Mouse (Mus musculus): ENCODE measurements at regions not wholly inside any gene's neighbourhood (a gene's known extent, or its start where the extent isn't known, plus 50 kb on each side); places are given as distances from the start of the nearest gene placed in this dataset.
A peak's percentile ranks its signal among the peaks of the same experiment; 100 is the strongest.

DNA sequence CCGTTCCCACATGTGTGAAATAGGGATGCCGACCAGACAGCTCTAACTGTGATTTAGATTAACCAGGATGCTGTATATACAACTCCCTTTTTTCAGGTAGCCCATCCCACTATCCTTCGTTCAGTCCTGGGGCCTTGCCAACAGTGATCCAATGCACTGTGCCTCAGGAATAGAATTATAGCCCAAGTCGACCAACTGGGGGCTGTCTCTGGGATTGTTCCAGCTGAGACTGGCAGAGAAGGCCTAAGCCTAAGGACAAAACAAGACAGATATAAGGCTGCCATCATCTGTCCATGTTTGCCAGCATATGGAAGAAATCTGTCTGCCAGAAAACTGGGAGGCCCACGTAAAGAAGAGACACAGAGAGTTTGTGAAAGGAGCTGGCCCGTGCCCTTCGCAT lies 269.9 kb downstream of the H2al1j start:
- Histone ChIP-seq H3K36me3 (replicated peaks) (no peaks in the 10 kb centered on the region), H3K27ac (no peak overlapping the region), H3K27me3 (ENCODE audit: poor library complexity, severe bottlenecking) (peaks cover 90% of the 10 kb centered on the region), H3K4me1 (no peaks in the 10 kb centered on the region), H3K9me3 (no peaks in the 10 kb centered on the region), H3K4me3 (no peak overlapping the region)
- WGBS: 88% methylated on average over 7 of the region's 7 CpGs
- DNase-seq (ENCODE audit: extremely low spot score, low spot score): no peak

DNA sequence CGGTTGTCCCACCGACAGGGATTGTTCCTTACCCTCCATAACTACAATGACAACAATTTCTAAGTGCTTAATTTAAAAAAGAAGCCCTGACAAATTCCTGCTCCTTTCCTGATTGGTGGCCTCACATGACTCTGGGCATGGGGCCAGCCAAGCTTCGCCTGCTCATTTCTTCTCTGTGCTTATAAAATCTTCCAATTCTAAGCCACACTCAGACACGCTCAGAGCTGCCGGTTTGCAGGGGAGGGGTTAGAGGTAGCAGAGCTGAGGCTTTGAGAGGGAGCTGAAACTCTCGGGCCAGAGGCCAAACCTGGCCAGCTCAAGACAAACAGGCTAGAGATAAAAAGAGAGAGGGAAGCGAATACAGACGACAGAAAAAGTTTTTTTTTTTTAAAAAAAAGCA lies 286.6 kb downstream of the H2al1j start:
- Histone ChIP-seq H3K27me3 (ENCODE audit: poor library complexity, severe bottlenecking) (peaks cover 35% of the 10 kb centered on the region), H3K27ac (no peak overlapping the region), H3K9me3 (no peaks in the 10 kb centered on the region), H3K4me1 (no peaks in the 10 kb centered on the region), H3K4me3 (no peak overlapping the region), H3K36me3 (replicated peaks) (no peaks in the 10 kb centered on the region)
- DNase-seq (ENCODE audit: extremely low spot score, low spot score): no peak
- WGBS: 71% methylated on average over 8 of the region's 8 CpGs

GRCm38 (mm10) chrX:11621045-11621763 lies 293.6 kb downstream of the H2al1j start:
- no peaks in the 10 kb centered on the region for H3K9me3 ChIP-seq
- WGBS: 72% methylated on average over 19 of the region's 19 CpGs
- H3K36me3 ChIP-seq (replicated peaks): no peaks in the 10 kb centered on the region
- DNase-seq (ENCODE audit: extremely low spot score, low spot score): no peak
- no peak overlapping the region for H3K4me3 ChIP-seq
- H3K27ac ChIP-seq: peak overlapping the region; percentile 70
- H3K4me1 ChIP-seq: peaks cover 25% of the 10 kb centered on the region
- H3K27me3 ChIP-seq (ENCODE audit: poor library complexity, severe bottlenecking): peaks cover 38% of the 10 kb centered on the region

GRCm38 (mm10) chrX:11626274-11626878 lies 298.8 kb downstream of the H2al1j start:
- DNase-seq (ENCODE audit: extremely low spot score, low spot score): peak; percentile 45
- no peak overlapping the region for H3K4me3 ChIP-seq
- no peaks in the 10 kb centered on the region for H3K9me3 ChIP-seq
- WGBS: 41% methylated on average over 10 of the region's 10 CpGs
- H3K27me3 ChIP-seq (ENCODE audit: poor library complexity, severe bottlenecking): peaks cover 59% of the 10 kb centered on the region
- H3K27ac ChIP-seq: peak overlapping the region; percentile 78
- H3K4me1 ChIP-seq: peaks cover 37% of the 10 kb centered on the region
- H3K36me3 ChIP-seq (replicated peaks): no peaks in the 10 kb centered on the region

GRCm38 (mm10) chrX:11629362-11629761 lies 301.7 kb downstream of the H2al1j start:
- no peaks in the 10 kb centered on the region for H3K36me3 ChIP-seq (replicated peaks)
- H3K27ac ChIP-seq: no peak overlapping the region
- 82% methylated on average over 2 of the region's 2 CpGs for WGBS
- peaks cover 84% of the 10 kb centered on the region for H3K27me3 ChIP-seq (ENCODE audit: poor library complexity, severe bottlenecking)
- H3K4me1 ChIP-seq: peaks cover 35% of the 10 kb centered on the region
- H3K9me3 ChIP-seq: no peaks in the 10 kb centered on the region
- DNase-seq (ENCODE audit: extremely low spot score, low spot score): no peak
- no peak overlapping the region for H3K4me3 ChIP-seq

- H3K36me3 ChIP-seq (replicated peaks): no peaks in the 10 kb centered on the region
- no peaks in the 10 kb centered on the region for H3K9me3 ChIP-seq
- H3K27ac ChIP-seq: no peak overlapping the region
- peaks cover 35% of the 10 kb centered on the region for H3K4me1 ChIP-seq
- no peak overlapping the region for H3K4me3 ChIP-seq
- WGBS: 11% methylated on average over 1 of the region's 1 CpGs
- DNase-seq (ENCODE audit: extremely low spot score, low spot score): no peak
- H3K27me3 ChIP-seq (ENCODE audit: poor library complexity, severe bottlenecking): peaks cover 90% of the 10 kb centered on the region
Measured at GRCm38 (mm10) chrX:11629906-11630305, 302.3 kb downstream of the H2al1j start.

- no peaks in the 10 kb centered on the region for H3K36me3 ChIP-seq (replicated peaks)
- WGBS: 13% methylated on average over 14 of the region's 14 CpGs
- peaks cover 27% of the 10 kb centered on the region for H3K4me1 ChIP-seq
- no peaks in the 10 kb centered on the region for H3K9me3 ChIP-seq
- peak overlapping the region; percentile 34 for H3K4me3 ChIP-seq
- peak; percentile 33 for DNase-seq (ENCODE audit: extremely low spot score, low spot score)
- peaks cover 92% of the 10 kb centered on the region for H3K27me3 ChIP-seq (ENCODE audit: poor library complexity, severe bottlenecking)
- peak overlapping the region; percentile 69 for H3K27ac ChIP-seq
Measured at GRCm38 (mm10) chrX:11631186-11631913, 303.7 kb downstream of the H2al1j start.

DNA sequence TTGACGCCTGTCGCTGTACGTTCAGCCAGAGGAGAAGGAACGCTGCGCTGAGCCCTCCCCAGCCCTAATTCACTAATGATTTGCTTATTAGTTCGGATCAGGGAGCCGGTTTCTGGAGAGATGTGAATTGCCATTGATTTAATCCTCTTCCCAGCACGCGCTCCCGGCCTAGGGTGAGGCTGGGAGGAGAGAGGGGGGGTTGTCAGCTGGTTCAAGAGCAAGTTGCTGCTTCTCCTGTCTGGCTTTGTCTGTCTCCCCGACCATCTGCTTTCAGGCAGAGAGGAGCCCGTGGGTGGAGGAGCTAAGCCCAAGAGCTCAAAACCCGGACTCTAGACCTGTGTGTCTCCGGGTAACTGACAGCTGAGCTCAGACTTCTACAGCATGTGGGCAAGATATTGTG lies 304.4 kb downstream of the H2al1j start:
- peak overlapping the region; percentile 34 for H3K4me3 ChIP-seq
- WGBS: 16% methylated on average over 14 of the region's 14 CpGs
- H3K4me1 ChIP-seq: peaks cover 24% of the 10 kb centered on the region
- no peaks in the 10 kb centered on the region for H3K9me3 ChIP-seq
- no peaks in the 10 kb centered on the region for H3K36me3 ChIP-seq (replicated peaks)
- peaks cover 95% of the 10 kb centered on the region for H3K27me3 ChIP-seq (ENCODE audit: poor library complexity, severe bottlenecking)
- H3K27ac ChIP-seq: peak overlapping the region; percentile 69
- DNase-seq (ENCODE audit: extremely low spot score, low spot score): no peak

GRCm38 (mm10) chrX:11633823-11634222 lies 306.2 kb downstream of the H2al1j start:
- H3K9me3 ChIP-seq: no peaks in the 10 kb centered on the region
- H3K27ac ChIP-seq: no peak overlapping the region
- peaks cover 87% of the 10 kb centered on the region for H3K27me3 ChIP-seq (ENCODE audit: poor library complexity, severe bottlenecking)
- no peaks in the 10 kb centered on the region for H3K36me3 ChIP-seq (replicated peaks)
- DNase-seq (ENCODE audit: extremely low spot score, low spot score): no peak
- 64% methylated on average over 6 of the region's 6 CpGs for WGBS
- H3K4me1 ChIP-seq: peaks cover 32% of the 10 kb centered on the region
- H3K4me3 ChIP-seq: no peak overlapping the region

- DNase-seq (ENCODE audit: extremely low spot score, low spot score): no peak
- Histone ChIP-seq H3K9me3 (peaks cover 3% of the 10 kb centered on the region; the same call in 1 of the 2 replicates), H3K4me3 (no peak overlapping the region), H3K27me3 (ENCODE audit: poor library complexity, severe bottlenecking) (peaks cover 61% of the 10 kb centered on the region), H3K36me3 (replicated peaks) (no peaks in the 10 kb centered on the region), H3K4me1 (no peaks in the 10 kb centered on the region), H3K27ac (no peak overlapping the region)
- 80% methylated on average over 6 of the region's 6 CpGs for WGBS
Measured at GRCm38 (mm10) chrX:11644484-11644883, 316.9 kb downstream of the H2al1j start.

DNA sequence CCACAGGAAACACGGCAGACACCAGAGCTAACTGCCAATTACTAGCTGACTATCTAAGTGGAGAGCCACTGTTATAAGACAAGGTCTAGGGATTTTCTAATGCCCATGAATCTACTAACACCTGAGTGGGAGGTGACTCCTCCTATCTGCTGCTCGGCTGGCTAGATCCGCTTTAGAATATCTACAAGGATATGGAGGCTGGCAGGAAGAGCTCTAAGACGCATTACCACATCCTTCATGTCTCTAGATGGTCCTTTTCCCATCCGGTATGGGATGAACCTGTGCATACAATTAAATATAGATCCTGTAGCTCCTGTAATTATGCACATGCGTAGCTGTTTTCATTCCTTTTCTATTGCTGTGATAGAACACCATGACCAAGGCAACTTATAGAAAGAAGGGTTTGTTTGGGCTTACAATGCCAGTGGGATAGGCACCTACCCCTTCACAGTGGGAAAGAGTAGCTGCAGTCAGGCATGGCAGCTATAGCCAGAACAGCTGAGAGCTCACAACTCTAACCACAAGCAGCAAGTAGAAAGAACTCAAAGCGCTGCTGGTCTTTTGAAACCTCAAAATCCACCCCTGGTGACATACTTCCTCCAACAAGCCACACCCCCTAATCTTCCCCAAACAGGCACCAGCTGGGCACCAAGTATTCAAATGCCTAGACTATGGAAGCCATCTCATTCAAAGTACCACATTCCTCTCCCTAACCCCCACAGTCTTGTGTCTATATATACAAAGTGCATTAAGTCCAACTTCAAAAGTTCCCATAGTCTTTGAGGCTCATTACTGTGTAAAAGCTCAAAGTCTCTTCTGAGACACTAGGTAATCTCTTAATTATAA lies 319.3 kb downstream of the H2al1j start:
- peaks cover 3% of the 10 kb centered on the region; the same call in 1 of the 2 replicates for H3K9me3 ChIP-seq
- peaks cover 83% of the 10 kb centered on the region for H3K27me3 ChIP-seq (ENCODE audit: poor library complexity, severe bottlenecking)
- H3K27ac ChIP-seq: no peak overlapping the region
- no peaks in the 10 kb centered on the region for H3K36me3 ChIP-seq (replicated peaks)
- no peak for DNase-seq (ENCODE audit: extremely low spot score, low spot score)
- WGBS: 86% methylated on average over 7 of the region's 7 CpGs
- no peaks in the 10 kb centered on the region for H3K4me1 ChIP-seq
- H3K4me3 ChIP-seq: no peak overlapping the region

GRCm38 (mm10) chrX:11647527-11647836 lies 319.9 kb downstream of the H2al1j start:
- peaks cover 3% of the 10 kb centered on the region; the same call in 1 of the 2 replicates for H3K9me3 ChIP-seq
- peaks cover 87% of the 10 kb centered on the region for H3K27me3 ChIP-seq (ENCODE audit: poor library complexity, severe bottlenecking)
- no peak for DNase-seq (ENCODE audit: extremely low spot score, low spot score)
- no peak overlapping the region for H3K27ac ChIP-seq
- no peaks in the 10 kb centered on the region for H3K4me1 ChIP-seq
- 69% methylated on average over 1 of the region's 1 CpGs for WGBS
- no peak overlapping the region for H3K4me3 ChIP-seq
- no peaks in the 10 kb centered on the region for H3K36me3 ChIP-seq (replicated peaks)

All from forebrain, embryonic 10.5 days (tissue).